ENCODE assay signal across 12 mouse cellular contexts in the genomic region with DNA sequence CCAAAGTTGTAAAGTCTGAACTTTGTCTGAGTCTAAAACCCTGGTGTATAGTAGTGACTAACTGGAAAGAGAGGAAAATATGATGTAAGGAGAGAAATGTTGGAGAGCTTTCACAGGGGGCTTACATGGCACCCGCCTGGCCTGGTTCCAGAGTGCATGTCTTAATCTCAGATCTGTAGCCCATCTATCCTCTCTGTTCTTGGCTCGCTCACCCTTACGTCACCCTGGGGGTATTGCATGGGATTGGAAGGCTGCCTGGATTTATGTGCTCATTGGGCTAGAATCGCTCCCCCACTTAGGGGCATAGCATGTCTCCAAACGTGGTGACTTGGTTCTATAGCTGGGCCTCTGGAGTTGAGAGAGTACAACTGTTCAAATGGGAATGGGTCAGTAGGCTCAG. TPM values are rescaled to one million over a fixed set of nuclear protein-coding genes. Genes with fewer than 3 reads are reported as not detected.
DNase-seq lines count a peak whose midpoint lies in the region; ATAC-seq lines count a peak whose summit lies in the region.
"Had no signal": no experiment of that assay in that cellular context is flagged by ENCODE, and none has a peak within 500 bp of the region (broad histone marks: within the 10 kb centered on the region; RNA-seq: fewer than 3 reads in every experiment).

No protein-coding gene starts in this region.

- ATAC-seq in lung, embryonic 16.5 days (ENCODE audit: low read depth), result peak; percentile 61
- no peak for ATAC-seq in cerebellum, adult (ENCODE audit: insufficient number of reproducible peaks, low FRiP score, low TSS enrichment)
- ATAC-seq: liver, embryonic 12.5 days had no signal

- H3K4me2 ChIP-seq in lung, embryonic 16.5 days (ENCODE audit: low read depth, low read length), result no peak overlapping the region
- H3K4me2 ChIP-seq: liver, embryonic 12.5 days; stomach, embryonic 15.5 days had no signal

- H3K9ac ChIP-seq in lung, embryonic 16.5 days (ENCODE audit: low read length), result no peak overlapping the region
- H3K9ac ChIP-seq: liver, embryonic 12.5 days; stomach, embryonic 15.5 days had no signal

- no peak overlapping the region for H3K4me3 ChIP-seq in lung, embryonic 16.5 days (ENCODE audit: low read length)
- H3K4me3 ChIP-seq: layer of hippocampus, adult 2 months; liver, embryonic 12.5 days; stomach, embryonic 15.5 days had no signal

- no peaks in the 10 kb centered on the region for H3K36me3 ChIP-seq in lung, embryonic 16.5 days (ENCODE audit: control insufficient read depth, insufficient read depth, low read length)
- H3K36me3 ChIP-seq: liver, embryonic 12.5 days; stomach, embryonic 15.5 days had no signal

- peak; percentile 16 for DNase-seq in gastrocnemius, postnatal 10 days
- DNase-seq in gastrocnemius, postnatal 36 days, result no peak
- peak; percentile 12 for DNase-seq in retina, postnatal 1 day
- DNase-seq in retina, embryonic 14.5 days (ENCODE audit: low spot score), result no peak
- DNase-seq in layer of hippocampus, adult 11-12 months (ENCODE audit: low spot score), result no peak
- no peak for DNase-seq in left cerebral cortex, adult 18-20 months (ENCODE audit: low spot score in 2 of 2)
- DNase-seq: cerebellum, adult 11 months had no signal

- no peaks in the 10 kb centered on the region for H3K9me3 ChIP-seq in lung, embryonic 16.5 days (ENCODE audit: control insufficient read depth, low read length)
- H3K9me3 ChIP-seq: stomach, embryonic 15.5 days had no signal

- no peaks in the 10 kb centered on the region for H3K27me3 ChIP-seq in lung, embryonic 16.5 days (ENCODE audit: control insufficient read depth, insufficient read depth, low read depth, low read length)
- H3K27me3 ChIP-seq: liver, embryonic 12.5 days; stomach, embryonic 15.5 days had no signal

- no peak overlapping the region for H3K27ac ChIP-seq in lung, embryonic 16.5 days (ENCODE audit: low read length)
- H3K27ac ChIP-seq: layer of hippocampus, adult 2 months; liver, embryonic 12.5 days; stomach, embryonic 15.5 days had no signal

- intact Hi-C loops in gastrocnemius, postnatal 36 days (cut with DNase I), result no loop called here

- H3K4me1 ChIP-seq in lung, embryonic 16.5 days (replicated peaks; ENCODE audit: control insufficient read depth, insufficient read depth, low read length), result peaks cover 12% of the 10 kb centered on the region
- H3K4me1 ChIP-seq: liver, embryonic 12.5 days had no signal

- WGBS in lung, embryonic 16.5 days, result 66% methylated on average over 5 of the region's 5 CpGs

RNA-seq across cellular contexts. Expression of gene Dok5, which starts 26.6 kb away (rescaled TPM):
- 10 to 100 TPM; 20.1 to 24.0 TPM for total RNA-seq in gastrocnemius, postnatal 10 days (2021)
- 1 to 10 TPM; 3.8 to 5.6 TPM for total RNA-seq in gastrocnemius, postnatal 36 days (2021)
- 1.8 and 1.9 TPM in 2 replicates for polyA plus RNA-seq in lung, embryonic 16.5 days (2015; fragmentation: Nextera tagmentation; extraction: Ambion mirVana)
- total RNA-seq in left cerebral cortex, adult 18-20 months (2021), result 10 to 100 TPM; 33.9 to 35.1 TPM

Comparison
In these comparisons a context has a peak if more than half of its experiments do, and no peak if none do; other contexts are left out.
1. DNase-seq: peak in gastrocnemius, postnatal 10 days (single experiment) and retina, postnatal 1 day (single experiment); none in gastrocnemius, postnatal 36 days (0 of 2), retina, embryonic 14.5 days (single experiment), layer of hippocampus, adult 11-12 months (single experiment) and left cerebral cortex, adult 18-20 months (0 of 2).